Mouse (Mus musculus) monocyte, adult 59 days (primary cell): ENCODE data around the gene Cip2a. TPM values are rescaled to one million over a fixed set of nuclear protein-coding genes. Genes with fewer than 3 reads are reported as not detected.

Source experiments
- total RNA-seq, 2 experiments: library from RNA; stranded (reverse); gene quantifications; one replicate each; pipeline ENCODE4 v1.2.4; 2023

Gene Cip2a
- 1 to 10 TPM; 1.5 to 3.2 TPM for total RNA-seq

DNA sequence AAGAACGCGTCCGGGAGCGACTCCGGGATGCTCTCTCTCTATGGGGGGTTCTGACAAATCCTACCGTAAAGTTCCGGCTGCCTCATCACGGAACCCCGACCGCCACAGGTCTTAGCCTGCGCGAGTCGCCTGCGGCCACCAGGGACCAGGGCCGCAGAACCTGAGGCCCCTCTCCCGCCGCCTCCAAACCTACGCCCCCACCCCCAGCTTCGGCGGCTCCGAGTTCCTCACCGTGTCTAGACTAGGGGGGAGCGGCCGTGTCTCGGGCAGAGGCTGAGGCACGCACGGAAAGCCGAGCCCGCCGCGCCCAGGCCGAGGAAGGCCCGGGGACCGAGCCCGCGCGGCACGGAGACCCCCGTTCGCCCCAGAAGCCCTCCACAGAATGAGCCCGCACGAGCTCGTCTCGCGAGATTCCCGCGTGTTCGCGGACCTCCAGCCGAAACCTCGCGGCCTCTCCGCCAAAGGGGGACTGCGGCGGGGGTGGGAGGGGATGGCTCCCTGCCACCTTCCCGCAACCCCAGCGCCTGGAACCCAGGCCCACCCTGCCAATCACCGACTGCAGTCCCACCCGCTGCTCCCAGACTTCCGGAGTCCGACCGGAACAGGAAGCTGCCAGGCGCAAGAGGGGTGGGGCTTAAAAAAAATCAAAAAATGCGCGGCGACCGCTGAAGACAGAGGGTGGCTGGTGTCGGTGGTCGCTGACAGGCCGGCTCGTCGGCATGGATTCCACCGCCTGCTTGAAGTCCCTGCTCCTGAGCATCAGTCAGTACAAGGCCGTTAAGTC is at the start of gene Cip2a, which contains the start of gene Dzip3:
Gene Cip2a, plus strand, starts transcription at position 627 of the 784 bp plus-strand sequence.
Gene Dzip3, minus strand, starts transcription at position 607 of the 784 bp plus-strand sequence.

DNA sequence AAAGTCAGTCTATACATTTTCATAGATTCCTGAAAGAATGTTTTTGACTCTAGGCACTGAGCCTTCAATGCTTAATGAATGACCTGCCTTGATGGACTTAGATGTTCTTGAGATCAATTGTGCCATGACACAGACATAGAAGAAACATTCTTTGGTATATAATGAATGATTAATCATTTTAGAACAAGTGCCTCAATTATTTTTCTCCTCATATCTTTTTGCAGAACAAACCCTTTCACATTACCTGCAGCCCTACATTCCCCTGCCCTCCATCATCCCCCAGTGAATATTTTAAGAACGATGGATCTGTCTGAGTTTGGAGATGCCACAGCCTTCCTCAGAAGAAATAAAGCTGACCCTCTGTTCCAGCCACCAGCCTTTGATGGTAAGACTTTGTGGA is 63.2 kb downstream of the Cip2a start, which contains the start of gene Myh15:
Gene Myh15, plus strand, starts transcription at position 301 of the 400 bp plus-strand sequence.

Other genes starting within 250 kb of the Cip2a start
- gene Trat1, start 222.2 kb upstream of the Cip2a start, total RNA-seq = under 1 TPM; 0.10 to 0.15 TPM
- gene Retnlb, start 177.3 kb upstream of the Cip2a start, total RNA-seq = not detected
- under 1 TPM in 1 of 2 experiments, not detected in 1; 0.97 TPM for gene Retnla, start 151.6 kb upstream of the Cip2a start, total RNA-seq
- 1 to 10 TPM; 2.5 to 2.6 TPM for gene Retnlg, start 121.6 kb upstream of the Cip2a start, total RNA-seq
- gene Dzip3, start within 50 bp of the Cip2a start, total RNA-seq = 1 to 10 TPM; 6.3 to 7.1 TPM
- gene Myh15, start 63.3 kb downstream of the Cip2a start, total RNA-seq = under 1 TPM; 0.08 to 0.12 TPM